Mouse (Mus musculus) stomach, postnatal 0 days (tissue): ENCODE measurements at regions not wholly inside any gene's neighbourhood (a gene's known extent, or its start where the extent isn't known, plus 50 kb on each side); places are given as distances from the start of the nearest gene placed in this dataset.

Experiments
- ATAC-seq: fragments of 200-750 bp; cut with Nextera tagmentation; 2 replicates; pipeline ENCODE4 v1.8.0; 2017; ENCODE audit not compliant: low FRiP score, low TSS enrichment
- DNase-seq: peaks from one replicate; pipeline ENCODE4 v3.0.0-alpha.2; 2016; ENCODE audit warnings: low spot score
- H3K27ac ChIP-seq: fragments of 300-500 bp; sonication (generic); replicated peaks from 2 replicates; pipeline ENCODE4 v1.5.1; 2014; ENCODE audit warnings: mild to moderate bottlenecking, control low read depth
- H3K27me3 ChIP-seq: fragments of 300-500 bp; sonication (generic); 2 replicates; pipeline ENCODE4 v1.6.1; 2014; ENCODE audit warnings: low read length; ENCODE audit not compliant: control insufficient read depth, insufficient read depth
- H3K36me3 ChIP-seq: fragments of 300-500 bp; sonication (generic); 2 replicates; pipeline ENCODE4 v1.6.1; 2014; ENCODE audit warnings: low read length, mixed read lengths; ENCODE audit not compliant: control insufficient read depth, insufficient read depth
- H3K4me1 ChIP-seq: fragments of 300-500 bp; sonication (generic); replicated peaks from 2 replicates; pipeline ENCODE4 v1.6.1; 2014; ENCODE audit warnings: antibody characterized with exemption; ENCODE audit not compliant: control insufficient read depth, insufficient read depth
- H3K4me2 ChIP-seq: fragments of 300-500 bp; sonication (generic); replicated peaks from 2 replicates; pipeline ENCODE4 v1.6.1; 2014; ENCODE audit warnings: low read depth, mild to moderate bottlenecking, control low read depth, moderate library complexity
- H3K4me3 ChIP-seq: fragments of 300-500 bp; sonication (generic); 2 replicates; pipeline ENCODE4 v1.5.1; 2014; ENCODE audit warnings: low read depth, low read length, control low read depth
- H3K9ac ChIP-seq: fragments of 300-500 bp; sonication (generic); 2 replicates; pipeline ENCODE4 v1.6.1; 2014; ENCODE audit warnings: mild to moderate bottlenecking, low read length, control low read depth, mixed read lengths
- H3K9me3 ChIP-seq: fragments of 300-500 bp; sonication (generic); 2 replicates; pipeline ENCODE4 v1.6.1; 2016; ENCODE audit warnings: low read length; ENCODE audit not compliant: control insufficient read depth
- CTCF ChIP-seq: IDR thresholded peaks from 2 replicates; pipeline ENCODE4 v1.5.1; 2016; ENCODE audit warnings: antibody characterized with exemption, low read depth, mild to moderate bottlenecking, moderate library complexity
- EP300 ChIP-seq: optimal IDR thresholded peaks from 2 replicates; pipeline ENCODE3; 2016; ENCODE audit warnings: antibody characterized with exemption
- WGBS: fragments of 180-500 bp; shearing (Covaris S2); extraction: QIAGEN DNeasy Blood & Tissue Kit; methylation state at CpG from one replicate; pipeline ENCODE4 v1.1.7; 2014; 5-methylcytosine and 5-hydroxymethylcytosine counted together

- Histone ChIP-seq H3K4me3 (no peak overlapping the region), H3K9ac (no peak overlapping the region), H3K27me3 (no peaks in the 10 kb centered on the region), H3K4me2 (no peak overlapping the region), H3K27ac (no peak overlapping the region), H3K9me3 (no peaks in the 10 kb centered on the region), H3K36me3 (no peaks in the 10 kb centered on the region), H3K4me1 (no peaks in the 10 kb centered on the region)
- no peak for TF ChIP-seq EP300
- TF ChIP-seq CTCF = no peak
- ATAC-seq (no peak), DNase-seq (no peak)
- WGBS = 67% methylated on average over 3 of the region's 3 CpGs
These were observed 125.7 kb downstream of the Gm826 start for GRCm38 (mm10) chr2:160208295-160208694.

- no peak overlapping the region for H3K4me2 ChIP-seq
- WGBS = 62% methylated on average over 4 of the region's 4 CpGs
These were observed 126.7 kb downstream of the Gm826 start for GRCm38 (mm10) chr2:160207226-160207625.

GRCm38 (mm10) chr2:160192661-160193060 is 141.3 kb downstream of the Gm826 start:
- H3K9me3 ChIP-seq = no peaks in the 10 kb centered on the region
- H3K4me3 ChIP-seq = no peak overlapping the region
- 78% methylated on average over 4 of the region's 4 CpGs for WGBS
- TF ChIP-seq CTCF (no peak), EP300 (no peak)
- no peak overlapping the region for H3K27ac ChIP-seq
- no peaks in the 10 kb centered on the region for H3K27me3 ChIP-seq
- H3K9ac ChIP-seq = no peak overlapping the region
- H3K36me3 ChIP-seq = no peaks in the 10 kb centered on the region
- H3K4me2 ChIP-seq = no peak overlapping the region
- DNase-seq = no peak
- no peak for ATAC-seq
- H3K4me1 ChIP-seq = no peaks in the 10 kb centered on the region

More at GRCm38 (mm10) chr2:160207226-160207625, 126.7 kb downstream of the Gm826 start:
- H3K4me1 ChIP-seq = no peaks in the 10 kb centered on the region
- no peak overlapping the region for H3K4me3 ChIP-seq
- H3K27ac ChIP-seq = no peak overlapping the region
- no peaks in the 10 kb centered on the region for H3K9me3 ChIP-seq
- no peak overlapping the region for H3K9ac ChIP-seq
- DNase-seq (no peak), ATAC-seq (no peak)
- H3K36me3 ChIP-seq = no peaks in the 10 kb centered on the region
- H3K27me3 ChIP-seq = no peaks in the 10 kb centered on the region
- TF ChIP-seq EP300 (no peak), CTCF (peak; percentile 30)

- H3K9me3 ChIP-seq = no peaks in the 10 kb centered on the region
- no peak for TF ChIP-seq CTCF
- no peak for TF ChIP-seq EP300
- no peaks in the 10 kb centered on the region for H3K36me3 ChIP-seq
- DNase-seq = no peak
- H3K9ac ChIP-seq = no peak overlapping the region
- no peaks in the 10 kb centered on the region for H3K27me3 ChIP-seq
- no peak overlapping the region for H3K4me3 ChIP-seq
- no peak overlapping the region for H3K4me2 ChIP-seq
- no peaks in the 10 kb centered on the region for H3K4me1 ChIP-seq
- no peak for ATAC-seq
- WGBS = 67% methylated on average over 5 of the region's 5 CpGs
- H3K27ac ChIP-seq = no peak overlapping the region
These were observed 147.9 kb downstream of the Gm826 start for GRCm38 (mm10) chr2:160186106-160186505.

- Histone ChIP-seq H3K9me3 (no peaks in the 10 kb centered on the region), H3K27ac (no peak overlapping the region), H3K9ac (no peak overlapping the region), H3K4me2 (no peak overlapping the region), H3K36me3 (no peaks in the 10 kb centered on the region), H3K27me3 (no peaks in the 10 kb centered on the region), H3K4me1 (no peaks in the 10 kb centered on the region), H3K4me3 (no peak overlapping the region)
- 72% methylated on average over 9 of the region's 9 CpGs for WGBS
- TF ChIP-seq CTCF (peak; percentile 45), EP300 (no peak)
- no peak for ATAC-seq
- no peak for DNase-seq
These were observed 162.9 kb downstream of the Gm826 start for GRCm38 (mm10) chr2:160170975-160171515.

- DNase-seq = no peak
- Histone ChIP-seq H3K9me3 (no peaks in the 10 kb centered on the region), H3K4me3 (no peak overlapping the region), H3K4me1 (no peaks in the 10 kb centered on the region), H3K27me3 (no peaks in the 10 kb centered on the region), H3K4me2 (no peak overlapping the region), H3K36me3 (no peaks in the 10 kb centered on the region), H3K9ac (no peak overlapping the region), H3K27ac (no peak overlapping the region)
- TF ChIP-seq EP300 (no peak), CTCF (no peak)
- WGBS = 71% methylated on average over 13 of the region's 13 CpGs
- ATAC-seq = no peak
These were observed 175.2 kb downstream of the Gm826 start for GRCm38 (mm10) chr2:160158599-160159261.
